21 mouse cellular contexts compared by ENCODE assay signal in the genomic region with DNA sequence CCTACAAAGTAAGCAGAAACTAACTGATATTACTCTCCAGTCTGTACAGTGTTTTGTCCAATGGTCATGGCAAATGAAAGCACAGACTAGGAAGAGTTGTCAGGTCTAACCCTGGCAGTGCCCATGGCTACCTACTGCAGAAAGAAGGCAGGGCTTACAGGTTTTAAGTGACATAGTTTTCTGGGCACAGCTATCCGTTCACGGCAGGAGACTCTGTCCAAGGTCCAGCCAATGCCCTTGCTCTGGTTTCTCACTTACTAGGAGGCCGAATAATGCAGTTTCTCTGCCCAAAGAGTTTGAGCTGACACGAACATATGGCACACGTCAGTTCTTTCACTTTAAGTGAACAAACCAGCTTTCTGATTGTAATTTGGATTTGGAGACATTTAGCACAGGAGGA. TPM values are rescaled to one million over a fixed set of nuclear protein-coding genes. Genes with fewer than 3 reads are reported as not detected.
DNase-seq lines count a peak whose midpoint lies in the region; ATAC-seq lines count a peak whose summit lies in the region.
"Had no signal": no experiment of that assay in that cellular context is flagged by ENCODE, and none has a peak within 500 bp of the region (broad histone marks: within the 10 kb centered on the region; RNA-seq: fewer than 3 reads in every experiment).

No protein-coding gene starts in this region.

- H3K27ac ChIP-seq in midbrain, embryonic 11.5 days (ENCODE audit: low read depth, low read length) = no peak overlapping the region
- no peak overlapping the region for H3K27ac ChIP-seq in midbrain, embryonic 13.5 days
- H3K27ac ChIP-seq: heart, embryonic 15.5 days; hindbrain, embryonic 13.5 days; limb, embryonic 10.5 days; midbrain, embryonic 12.5 days; stomach, embryonic 15.5 days had no signal

- ATAC-seq in midbrain, embryonic 11.5 days (ENCODE audit: low FRiP score) = no peak
- no peak for ATAC-seq in midbrain, embryonic 13.5 days

- H3K9ac ChIP-seq in midbrain, embryonic 11.5 days (ENCODE audit: low read length) = no peak overlapping the region
- H3K9ac ChIP-seq in midbrain, embryonic 13.5 days (replicated peaks) = no peak overlapping the region
- H3K9ac ChIP-seq: forebrain, postnatal 0 days; heart, embryonic 15.5 days; hindbrain, embryonic 13.5 days; midbrain, embryonic 12.5 days; stomach, embryonic 15.5 days had no signal

- WGBS in midbrain, embryonic 11.5 days = 84% methylated on average over 5 of the region's 5 CpGs
- 89% methylated on average over 5 of the region's 5 CpGs for WGBS in midbrain, embryonic 13.5 days

- H3K4me1 ChIP-seq in midbrain, embryonic 11.5 days (ENCODE audit: control insufficient read depth, insufficient read depth, low read length) = no peaks in the 10 kb centered on the region
- H3K4me1 ChIP-seq in midbrain, embryonic 13.5 days (replicated peaks) = no peaks in the 10 kb centered on the region
- H3K4me1 ChIP-seq: heart, embryonic 15.5 days; hindbrain, embryonic 13.5 days; limb, embryonic 10.5 days; midbrain, embryonic 12.5 days; stomach, embryonic 15.5 days had no signal

- H3K4me2 ChIP-seq in midbrain, embryonic 11.5 days = no peak overlapping the region
- no peak overlapping the region for H3K4me2 ChIP-seq in midbrain, embryonic 13.5 days (replicated peaks)
- H3K4me2 ChIP-seq: heart, embryonic 15.5 days; hindbrain, embryonic 13.5 days; midbrain, embryonic 12.5 days; stomach, embryonic 15.5 days had no signal

- no peaks in the 10 kb centered on the region for H3K36me3 ChIP-seq in midbrain, embryonic 11.5 days (ENCODE audit: control insufficient read depth, insufficient read depth, low read length)
- H3K36me3 ChIP-seq in midbrain, embryonic 13.5 days = no peaks in the 10 kb centered on the region
- H3K36me3 ChIP-seq: heart, embryonic 15.5 days; hindbrain, embryonic 13.5 days; limb, embryonic 10.5 days; midbrain, embryonic 12.5 days; stomach, embryonic 15.5 days had no signal

- no peaks in the 10 kb centered on the region for H3K27me3 ChIP-seq in midbrain, embryonic 11.5 days (ENCODE audit: control insufficient read depth, insufficient read depth, low read length)
- no peaks in the 10 kb centered on the region for H3K27me3 ChIP-seq in midbrain, embryonic 13.5 days
- H3K27me3 ChIP-seq: heart, embryonic 15.5 days; hindbrain, embryonic 13.5 days; midbrain, embryonic 12.5 days; stomach, embryonic 15.5 days had no signal

- no peak overlapping the region for H3K4me3 ChIP-seq in midbrain, embryonic 11.5 days (ENCODE audit: low read depth, low read length)
- H3K4me3 ChIP-seq in midbrain, embryonic 13.5 days (replicated peaks) = no peak overlapping the region
- H3K4me3 ChIP-seq: heart, embryonic 15.5 days; hindbrain, embryonic 13.5 days; limb, embryonic 10.5 days; midbrain, embryonic 12.5 days; stomach, embryonic 15.5 days had no signal

- H3K9me3 ChIP-seq in midbrain, embryonic 11.5 days (ENCODE audit: control insufficient read depth, low read length) = no peaks in the 10 kb centered on the region
- H3K9me3 ChIP-seq in midbrain, embryonic 13.5 days = no peaks in the 10 kb centered on the region
- H3K9me3 ChIP-seq: heart, embryonic 15.5 days; hindbrain, embryonic 13.5 days; limb, embryonic 10.5 days; midbrain, embryonic 12.5 days; stomach, embryonic 15.5 days had no signal

- DNase-seq in cerebellum, postnatal 25 days = peak; percentile 38 to 47
- DNase-seq in cerebellum, postnatal 4 days (ENCODE audit: low spot score in 2 of 2) = no peak
- peak; percentile 9 to 20 for DNase-seq in kidney, adult 8-10 months
- DNase-seq in kidney, postnatal 4 days = no peak
- peak; percentile 54 for DNase-seq in midbrain, embryonic 11.5 days (ENCODE audit: low spot score, missing footprints)
- DNase-seq in adrenal gland, postnatal 4 days (ENCODE audit: low spot score in 2 of 2) = no peak
- DNase-seq: adrenal gland, adult 2 months; forebrain, postnatal 0 days; heart, postnatal 36 days; kidney, adult 18-20 months; liver; lung, postnatal 14 days had no signal

RNA-seq across cellular contexts. Expression of a gene that starts 58.9 kb away (rescaled TPM):
- polyA plus RNA-seq in midbrain, embryonic 11.5 days (2014; fragmentation: Nextera tagmentation; extraction: Ambion mirVana) = 0.07 and 0.10 TPM in 2 replicates
- polyA plus RNA-seq in midbrain, embryonic 13.5 days (2015; fragmentation: Nextera tagmentation; extraction: Ambion mirVana) = not detected in 2 replicates
- total RNA-seq in adrenal gland, postnatal 4 days (2021) = under 1 TPM; 0.14 to 0.31 TPM
- total RNA-seq: layer of hippocampus, adult 18-20 months; layer of hippocampus, postnatal 14 days had no signal
- polyA plus RNA-seq: C2C12; midbrain, embryonic 12.5 days had no signal

Comparison
In these comparisons a context has a peak if more than half of its experiments do, and no peak if none do; other contexts are left out.
1. DNase-seq: peak in cerebellum, postnatal 25 days (2 of 2), kidney, adult 8-10 months (2 of 2) and midbrain, embryonic 11.5 days (single experiment); none in cerebellum, postnatal 4 days (0 of 2), kidney, postnatal 4 days (0 of 2) and adrenal gland, postnatal 4 days (0 of 2).